Mouse (Mus musculus) hindlimb bud, embryonic 11.5 days (tissue): Measurements from ENCODE around the gene Pth1r.

Experiments
- DNase-seq: peaks from one replicate; pipeline ENCODE4 v3.0.0-alpha.2; 2012; ENCODE audit warnings: low read depth, low spot score; ENCODE audit errors: extremely low spot score

Pth1r gene

DNA sequence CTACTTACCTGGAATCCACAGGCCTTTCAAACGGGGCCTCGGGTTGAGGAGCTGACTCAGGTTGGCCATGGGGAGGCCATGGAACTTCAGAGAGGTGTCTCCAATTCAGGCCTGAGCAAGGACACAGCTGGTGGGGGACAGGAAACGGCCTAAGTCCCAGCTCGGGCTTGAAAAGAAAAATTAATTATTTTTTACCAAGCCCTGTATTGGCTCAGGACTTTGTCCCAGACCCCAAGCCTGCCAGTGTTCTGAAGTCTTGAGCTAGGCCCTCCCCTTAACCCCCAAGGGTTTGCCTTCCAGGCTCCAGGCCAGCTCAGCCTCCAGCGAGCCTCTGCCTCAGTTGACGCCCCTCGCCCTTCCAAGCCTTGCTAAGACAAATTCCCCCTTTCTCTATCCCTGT lies at the start of gene Pth1r:
Gene Pth1r, minus strand, starts transcription at position 185 of the 400 bp plus-strand sequence.
- DNase-seq, result no peak

DNA sequence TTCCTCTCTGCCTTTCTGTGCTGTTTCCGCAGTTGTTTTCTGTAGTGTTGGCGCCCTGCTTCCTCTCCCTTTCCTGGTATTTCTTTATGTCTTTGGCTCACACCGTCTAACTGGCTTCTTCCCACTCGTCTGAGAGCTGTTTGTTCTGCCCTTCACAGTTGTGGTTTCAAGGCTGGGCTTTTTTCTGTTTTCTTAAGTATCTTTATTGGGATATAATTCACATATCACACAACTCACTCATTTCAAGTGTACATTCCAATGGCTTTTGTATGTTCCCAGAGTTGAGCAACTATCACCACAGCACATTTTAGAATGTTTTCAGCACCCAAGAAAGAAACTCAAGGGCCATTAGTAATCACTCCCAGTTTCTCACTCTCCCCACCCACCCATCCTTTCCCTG lies 43.5 kb upstream of the Pth1r start:
- DNase-seq, result no peak

DNA sequence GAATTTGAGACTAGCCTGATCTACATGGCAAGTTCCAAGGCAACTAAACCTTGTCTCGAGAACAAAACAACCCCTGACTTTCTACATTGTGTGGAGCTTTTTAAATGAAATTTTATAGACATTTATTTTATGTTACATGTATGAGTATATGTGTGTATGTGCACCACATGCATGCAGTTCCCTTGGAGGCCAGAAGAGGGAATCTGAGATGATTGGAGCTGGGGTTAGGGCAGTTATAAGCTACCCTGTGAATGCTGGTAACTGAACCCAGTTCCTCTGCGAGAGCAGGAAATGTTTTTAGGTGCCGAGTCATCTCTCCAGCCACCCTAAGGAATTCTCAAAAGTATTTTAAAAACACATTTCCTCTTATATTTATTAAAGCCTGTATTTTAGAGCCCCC lies 41.2 kb upstream of the Pth1r start:
- DNase-seq, result no peak

DNA sequence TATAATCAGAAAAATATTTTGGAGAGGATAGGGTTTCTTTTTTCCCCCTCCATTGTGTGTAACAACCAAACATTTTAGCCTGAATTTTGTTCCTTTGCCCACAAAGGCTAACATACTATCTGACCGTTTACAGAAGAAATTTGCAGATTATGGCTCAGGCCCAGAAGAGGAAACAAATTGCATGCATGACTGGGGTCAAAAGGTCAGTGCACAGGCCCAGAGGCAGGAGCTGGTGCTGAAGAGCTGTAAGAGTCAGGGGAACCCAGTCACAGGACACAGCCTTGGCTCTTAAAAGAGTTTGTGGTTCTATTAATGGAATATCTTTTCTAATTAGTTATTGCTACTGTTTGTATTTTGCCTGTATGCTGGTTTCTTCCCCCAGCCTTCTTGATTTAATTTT lies 36.7 kb upstream of the Pth1r start:
- DNase-seq, result no peak

DNA sequence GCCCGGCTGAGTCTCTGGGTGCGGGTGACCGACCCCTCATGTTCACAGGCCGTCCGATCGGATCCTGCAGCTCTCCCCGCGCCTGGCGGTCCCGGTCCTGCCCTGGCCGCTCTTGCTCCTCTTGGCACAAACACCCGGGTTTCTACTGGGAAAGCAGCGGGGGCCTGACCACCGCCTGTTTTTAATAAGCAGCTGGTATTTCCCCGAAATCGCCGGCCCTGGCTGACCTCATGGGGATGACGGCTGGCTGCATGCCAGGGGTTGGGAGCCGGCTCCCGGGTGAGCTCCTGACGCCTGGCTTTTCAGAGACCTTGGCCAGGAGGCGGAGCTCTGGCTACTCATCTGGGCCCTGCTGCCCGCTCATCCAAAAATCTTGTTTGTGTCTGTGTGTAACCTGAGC lies 34.8 kb upstream of the Pth1r start:
- no peak for DNase-seq

DNA sequence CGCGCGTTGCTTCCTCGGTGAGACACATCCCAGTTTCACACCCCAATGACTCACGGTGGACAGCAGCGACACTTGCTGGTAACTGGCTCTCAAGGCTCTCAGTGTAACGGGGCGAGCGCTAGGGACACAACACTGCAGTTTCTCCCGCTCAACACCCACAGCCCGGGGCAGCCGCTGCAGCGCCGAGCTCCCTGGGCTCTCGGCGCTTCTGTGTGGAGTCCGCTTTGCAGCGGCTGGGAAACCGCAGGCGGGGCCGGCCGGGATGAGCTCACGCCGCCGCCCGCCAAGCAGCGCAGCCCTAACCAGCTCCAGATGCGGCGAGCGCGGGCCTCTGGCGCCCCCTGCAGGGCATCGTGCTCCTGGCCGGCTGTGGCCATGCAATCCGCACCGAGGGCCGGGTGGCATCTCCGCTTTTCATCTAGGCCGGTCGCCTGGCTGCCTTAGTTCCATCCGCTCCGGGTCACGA lies 34.3 kb upstream of the Pth1r start:
- peak; percentile 46 for DNase-seq

DNA sequence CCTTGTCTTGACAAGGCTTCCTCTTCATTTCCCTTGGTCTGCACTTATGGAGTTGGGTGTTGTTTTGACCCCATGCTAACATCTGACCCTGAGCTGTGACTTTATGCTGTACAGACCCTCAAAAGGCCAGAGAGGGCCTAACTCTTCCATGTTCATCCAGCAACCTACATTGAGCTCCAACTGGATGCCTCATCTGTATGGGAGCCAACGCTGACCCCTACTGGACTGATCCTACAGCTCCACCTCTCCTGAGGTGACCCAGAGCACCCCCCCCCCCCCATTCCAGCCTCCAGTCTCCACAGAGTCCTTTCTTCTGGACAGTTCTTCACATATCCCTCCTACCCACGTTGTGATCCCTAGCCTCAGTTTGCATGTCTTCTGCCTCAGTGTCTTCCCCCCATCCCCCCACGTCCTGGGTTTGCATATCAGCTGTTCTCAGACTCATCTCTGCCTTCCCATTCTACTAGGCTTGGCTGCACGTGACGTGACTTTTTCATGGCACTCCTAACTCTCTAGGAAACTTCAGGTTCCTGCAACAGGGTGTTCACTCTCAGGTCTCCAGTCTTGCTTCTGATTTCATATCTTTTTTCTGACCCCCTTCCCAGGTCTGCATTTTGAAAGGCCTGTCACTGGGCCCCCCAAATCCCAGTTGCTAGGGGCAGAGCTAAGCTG lies 32.4 kb upstream of the Pth1r start:
- no peak for DNase-seq

DNA sequence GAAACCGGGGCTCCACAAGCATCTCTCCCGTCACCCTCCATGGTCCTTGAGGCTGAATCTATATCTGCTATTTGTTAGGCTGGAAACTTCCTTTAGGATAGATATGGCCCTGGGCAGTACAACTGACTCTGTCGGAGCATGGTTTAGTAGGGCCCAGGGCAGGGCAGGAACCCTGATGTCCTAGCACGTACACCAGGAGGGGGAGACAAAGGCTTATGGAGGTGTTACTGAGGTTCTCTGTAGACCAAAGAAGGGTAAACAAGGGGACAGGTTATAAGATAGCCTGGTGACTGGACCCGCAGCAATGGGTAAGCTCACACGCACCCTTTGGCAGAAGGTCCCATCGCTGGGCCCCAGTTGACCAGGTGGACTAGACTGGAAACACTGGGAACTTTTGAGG lies 31.6 kb upstream of the Pth1r start:
- DNase-seq, result no peak

DNA sequence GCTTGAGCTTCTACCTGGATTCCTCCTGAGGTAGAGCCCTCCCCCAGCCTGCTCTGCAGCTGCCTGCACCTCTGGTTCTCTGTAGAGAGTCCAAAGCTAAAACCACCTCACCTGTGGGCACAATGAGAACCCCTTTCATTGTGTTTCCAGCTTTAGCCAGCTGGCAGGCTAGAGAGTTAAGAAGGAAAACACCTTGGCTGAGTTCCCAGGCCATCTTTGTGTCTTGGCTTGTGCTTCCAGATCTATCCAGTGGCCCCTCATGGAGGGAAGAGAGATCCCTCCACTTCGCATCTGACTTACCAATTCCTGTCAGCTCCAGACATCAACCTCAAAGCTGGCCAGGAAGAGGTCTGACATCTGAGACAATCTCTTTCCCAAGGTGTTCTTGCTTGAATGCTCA lies 31.2 kb upstream of the Pth1r start:
- no peak for DNase-seq

DNA sequence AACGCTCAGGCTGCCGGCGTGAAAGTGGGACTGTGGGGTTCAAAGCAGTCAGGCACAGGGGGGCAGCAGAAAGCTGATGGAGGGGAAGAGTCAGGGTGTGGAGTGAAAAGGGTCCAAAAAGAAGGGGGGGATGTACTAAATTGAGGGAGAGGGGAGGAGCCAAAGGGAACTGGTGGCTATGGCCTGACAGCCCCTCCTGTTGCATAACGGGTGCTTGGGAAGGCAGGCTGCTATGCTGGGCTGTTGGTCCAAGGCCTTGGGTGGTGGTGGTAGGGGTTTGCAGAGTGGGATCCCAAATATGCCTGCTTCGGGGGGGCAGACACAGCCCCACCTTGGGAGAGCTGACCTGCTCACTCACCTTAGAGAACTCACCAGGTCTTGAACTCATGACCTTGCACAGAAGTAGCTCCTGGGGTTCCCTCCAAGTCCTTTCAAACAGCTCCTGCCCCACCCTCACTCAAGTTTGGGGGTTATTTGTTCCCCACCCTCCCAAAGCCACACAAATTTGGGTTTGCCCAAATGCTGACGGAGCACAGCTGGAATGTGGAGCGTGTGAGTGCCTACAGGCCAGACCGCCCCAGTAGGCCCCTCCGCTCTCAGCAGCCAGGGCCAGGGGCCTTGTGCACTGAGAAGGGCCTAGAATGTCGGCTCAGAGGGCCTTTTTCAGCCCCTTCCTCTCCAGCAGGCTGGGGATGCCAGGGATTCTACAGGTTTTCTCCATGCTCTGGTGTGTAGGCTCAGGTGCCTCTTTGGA lies 28.5 kb upstream of the Pth1r start:
- DNase-seq, result no peak

DNA sequence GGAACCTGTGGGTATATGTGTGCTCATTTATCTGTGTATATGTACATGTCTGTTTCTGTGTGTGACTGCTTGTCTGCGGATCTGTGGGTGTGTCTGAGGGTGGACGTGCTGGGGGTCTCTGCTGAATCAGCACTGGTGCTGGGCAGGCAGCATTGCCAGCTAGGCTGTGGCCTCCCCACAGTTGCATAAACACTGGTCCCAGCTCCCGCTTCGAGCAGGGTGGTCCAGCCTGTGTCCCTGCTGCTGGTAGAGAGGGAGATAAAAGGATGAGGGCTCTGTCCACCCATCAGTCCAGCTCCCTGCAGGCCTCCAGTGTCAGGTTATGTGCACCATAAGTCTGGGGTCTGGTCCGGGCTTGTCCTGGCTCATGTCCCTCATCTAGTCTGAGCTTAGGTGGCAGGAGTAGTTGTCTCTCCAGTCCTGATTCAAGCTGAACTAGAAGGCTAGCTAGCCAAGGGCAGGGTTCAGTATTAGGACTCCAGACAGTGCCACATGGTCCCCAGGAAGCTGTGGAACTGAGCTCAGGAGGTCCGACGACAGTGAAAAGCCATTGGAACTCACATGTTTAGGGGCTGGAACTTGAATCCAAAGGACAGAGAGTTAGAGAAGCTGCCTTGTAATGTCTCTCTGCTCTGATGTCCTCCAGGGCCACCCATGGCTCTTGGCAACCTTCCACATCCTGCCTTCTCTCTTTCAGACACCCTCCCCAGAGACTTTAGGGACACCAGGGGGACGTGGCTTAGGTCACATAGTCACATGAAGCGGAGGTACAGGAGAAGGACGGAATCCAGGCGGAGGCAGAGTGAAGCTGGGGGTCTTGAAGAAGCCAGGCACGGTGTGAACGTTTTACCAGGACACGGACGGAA lies 27.7 kb upstream of the Pth1r start:
- no peak for DNase-seq

DNA sequence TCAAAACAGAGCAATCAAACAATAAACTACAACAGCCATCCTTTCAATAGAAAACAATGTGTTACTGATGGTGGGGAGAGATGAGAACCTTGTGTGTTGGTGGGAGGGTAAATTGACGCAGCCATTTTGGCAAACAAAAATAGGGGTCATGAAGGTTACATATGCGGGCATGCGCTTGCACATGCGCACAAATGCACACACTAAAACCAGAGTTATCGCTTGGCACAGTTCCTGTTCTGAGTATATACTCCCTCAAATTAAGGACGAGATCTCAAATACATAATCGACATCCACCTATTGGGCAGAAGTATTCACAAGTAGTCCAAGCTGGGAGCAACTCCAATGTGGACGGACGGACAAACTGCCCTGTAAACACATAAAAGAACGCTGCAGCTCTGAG lies 25.4 kb upstream of the Pth1r start:
- DNase-seq, result no peak

DNA sequence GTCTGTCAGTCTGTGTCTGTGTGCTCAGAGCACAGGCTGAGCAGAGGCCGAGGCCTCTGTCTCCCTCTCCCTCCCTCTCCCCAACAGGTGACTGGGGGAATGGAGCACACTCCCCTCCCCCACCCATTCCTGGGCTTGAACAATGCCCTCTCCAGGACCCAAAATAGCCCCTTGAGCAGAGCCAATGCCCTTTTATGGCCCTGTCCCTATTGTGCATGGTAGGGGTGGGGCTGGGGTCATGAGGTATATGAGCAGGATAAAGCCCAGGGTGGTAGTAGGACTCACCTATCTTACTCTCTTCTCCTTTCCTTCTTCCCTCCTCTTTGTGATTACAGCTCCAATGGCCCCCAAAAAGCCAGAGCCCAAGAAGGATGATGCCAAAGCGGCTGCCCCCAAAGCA lies 16.5 kb upstream of the Pth1r start:
- DNase-seq, result no peak

DNA sequence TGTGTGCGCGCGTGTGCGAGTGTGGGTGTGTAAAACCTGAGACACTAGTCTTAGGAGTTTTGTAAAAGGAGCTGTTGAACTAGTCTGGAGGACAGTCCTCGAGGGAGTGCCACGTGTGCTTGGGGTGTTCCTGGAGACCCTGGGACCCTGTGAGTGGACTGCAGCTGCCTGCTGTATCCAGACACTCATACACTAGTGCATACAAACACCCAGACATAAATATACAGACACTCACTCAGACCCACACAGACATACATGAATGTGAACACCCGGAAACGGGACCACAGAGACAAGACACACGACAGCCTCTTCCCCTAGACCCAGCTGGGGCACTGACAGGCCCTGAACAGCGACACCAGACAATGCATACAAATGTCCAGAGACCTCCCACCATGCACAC lies 15.8 kb upstream of the Pth1r start:
- no peak for DNase-seq

DNA sequence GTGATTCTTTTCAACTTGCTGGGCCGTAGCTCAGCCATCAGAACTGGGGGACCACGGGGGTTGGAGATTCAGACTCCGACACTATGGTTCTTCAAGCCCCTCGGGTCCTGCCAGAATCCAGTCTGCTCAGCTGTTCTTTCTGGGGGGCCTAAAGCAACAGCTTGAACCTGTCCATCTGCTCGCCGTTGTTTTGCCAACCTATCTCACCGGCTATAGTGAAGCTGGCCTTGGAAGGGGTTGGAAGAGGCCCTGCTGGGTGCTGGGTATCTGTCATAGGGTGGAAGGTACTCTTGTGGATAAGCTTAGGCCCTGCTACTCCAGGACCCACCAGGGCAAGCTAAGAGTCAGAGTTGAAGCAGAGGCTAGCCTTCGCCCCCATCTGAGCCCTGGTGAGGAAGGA lies 13.9 kb upstream of the Pth1r start:
- DNase-seq, result no peak

DNA sequence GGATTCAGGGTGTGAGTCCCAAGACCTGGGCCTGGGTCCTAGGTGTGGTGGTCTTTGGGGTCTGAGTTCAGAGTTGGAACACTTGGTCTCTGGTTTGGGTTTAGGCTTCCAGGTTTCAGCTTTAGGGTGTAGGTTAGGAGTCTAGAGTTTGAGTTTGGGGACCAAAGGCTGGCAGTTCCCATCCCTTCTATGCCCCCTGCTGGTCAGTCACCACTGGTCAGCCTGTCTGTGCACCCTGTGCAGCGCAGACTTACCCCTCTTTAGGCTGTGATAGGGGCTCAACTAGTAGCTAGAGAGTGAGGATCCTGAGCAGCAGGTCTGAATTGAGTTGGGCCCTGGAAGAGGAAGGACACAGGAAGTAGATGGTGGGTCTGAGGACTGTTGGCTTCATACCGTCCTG lies 12.3 kb upstream of the Pth1r start:
- DNase-seq, result no peak

DNA sequence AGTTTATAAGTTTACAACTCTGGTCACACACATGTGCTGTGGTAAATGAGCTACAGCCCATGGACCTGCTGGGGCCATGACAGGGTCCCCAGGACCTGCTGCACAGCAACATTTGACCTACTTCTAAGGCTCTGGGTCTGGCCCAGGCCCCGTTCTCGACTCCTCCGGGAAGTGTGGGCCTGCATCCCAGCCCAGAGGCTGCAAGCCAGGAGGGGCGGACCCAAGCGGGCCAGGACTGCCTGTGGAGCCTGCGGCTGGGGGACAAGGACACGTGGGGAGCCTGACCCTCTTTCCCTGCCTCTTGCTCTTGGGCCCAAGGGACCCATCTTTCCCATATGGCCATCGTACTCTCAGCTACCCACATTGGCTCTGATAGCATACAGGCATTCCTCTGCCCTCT lies 11.7 kb upstream of the Pth1r start:
- DNase-seq, result no peak

DNA sequence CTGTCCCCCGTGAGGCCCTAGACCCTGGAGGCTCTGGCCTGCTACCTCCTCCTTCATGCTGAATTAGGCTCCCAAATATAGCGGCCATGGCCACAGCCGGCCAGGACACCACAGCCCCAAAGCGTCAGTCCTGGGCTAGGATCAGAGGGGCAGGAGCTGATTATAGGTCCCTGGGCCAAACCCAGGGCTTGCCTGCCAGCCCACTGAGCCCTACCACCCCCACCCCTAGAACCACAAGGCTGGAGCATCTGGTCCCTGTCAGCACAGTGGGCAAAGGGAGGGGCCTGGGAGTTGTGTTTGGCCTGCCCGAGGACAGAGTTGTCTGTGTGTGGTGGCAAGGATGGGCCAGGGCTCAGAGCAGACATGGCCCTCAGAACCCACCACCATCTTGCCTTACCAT lies 10.9 kb upstream of the Pth1r start:
- no peak for DNase-seq

DNA sequence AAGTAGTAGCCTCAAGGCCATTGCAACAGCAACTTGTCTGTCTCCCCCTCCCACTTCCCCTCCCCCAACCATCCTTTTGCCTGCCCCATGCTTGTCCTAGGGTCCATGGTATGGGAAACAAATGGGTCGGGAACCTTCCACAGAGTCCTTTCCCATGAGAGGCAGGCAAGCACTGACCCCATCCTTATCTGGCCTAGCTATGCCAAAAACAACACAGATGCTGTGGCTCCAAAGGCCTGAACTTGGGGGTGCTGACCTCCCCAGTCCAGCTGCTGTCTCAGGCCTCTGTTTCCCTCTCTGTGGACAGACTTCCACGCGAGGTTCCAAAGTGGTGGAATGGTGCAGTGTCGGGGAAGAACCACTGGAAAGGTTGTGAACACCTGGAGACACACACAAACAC lies 6.8 kb upstream of the Pth1r start:
- DNase-seq, result no peak

DNA sequence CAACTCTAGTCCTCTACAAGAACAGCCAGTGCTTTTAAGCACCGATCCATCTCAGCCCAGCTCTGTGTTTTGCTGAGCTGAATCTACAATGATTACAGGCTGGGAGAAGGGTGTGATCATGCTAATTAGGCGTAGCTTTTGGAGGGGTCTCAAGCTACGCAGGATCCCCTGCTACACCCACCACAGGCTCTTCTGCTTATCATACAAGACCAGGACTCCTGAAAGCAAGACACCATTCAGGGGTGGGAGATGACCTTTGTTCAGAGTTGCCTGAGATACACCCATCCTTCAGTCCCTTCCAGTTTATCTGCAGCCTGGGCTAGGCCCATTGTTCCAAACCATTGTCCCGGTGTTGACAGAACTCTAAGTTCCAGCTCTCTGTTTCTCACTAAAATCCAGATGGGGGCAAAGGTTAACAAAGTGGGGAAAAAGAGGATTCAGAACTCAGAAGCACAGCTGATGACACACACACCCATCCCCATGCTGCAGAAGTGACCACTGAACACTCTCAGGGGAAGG lies 6.0 kb upstream of the Pth1r start:
- no peak for DNase-seq

DNA sequence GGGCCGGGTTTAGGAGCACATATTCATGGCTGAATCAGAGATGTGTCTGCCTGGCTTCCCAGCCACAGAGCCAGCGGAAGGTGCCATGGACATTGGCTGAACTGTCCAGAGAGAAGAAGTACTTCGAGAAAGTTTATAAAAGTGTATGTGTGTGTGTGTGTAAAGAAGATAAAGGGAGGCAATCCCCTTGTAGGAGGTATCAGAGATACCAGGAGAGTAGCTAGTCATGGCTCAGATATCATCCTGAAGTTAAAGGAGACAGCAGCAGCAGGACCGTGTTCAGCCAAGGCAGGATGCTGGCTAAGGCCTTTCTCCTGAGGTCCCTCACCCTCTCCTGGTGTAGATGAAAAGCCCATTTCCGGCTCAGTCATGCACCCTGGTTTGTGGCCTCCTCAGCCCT lies 4.5 kb upstream of the Pth1r start:
- DNase-seq, result no peak
